Comparison of ENCODE assay signal across 8 mouse cellular contexts in the genomic region with DNA sequence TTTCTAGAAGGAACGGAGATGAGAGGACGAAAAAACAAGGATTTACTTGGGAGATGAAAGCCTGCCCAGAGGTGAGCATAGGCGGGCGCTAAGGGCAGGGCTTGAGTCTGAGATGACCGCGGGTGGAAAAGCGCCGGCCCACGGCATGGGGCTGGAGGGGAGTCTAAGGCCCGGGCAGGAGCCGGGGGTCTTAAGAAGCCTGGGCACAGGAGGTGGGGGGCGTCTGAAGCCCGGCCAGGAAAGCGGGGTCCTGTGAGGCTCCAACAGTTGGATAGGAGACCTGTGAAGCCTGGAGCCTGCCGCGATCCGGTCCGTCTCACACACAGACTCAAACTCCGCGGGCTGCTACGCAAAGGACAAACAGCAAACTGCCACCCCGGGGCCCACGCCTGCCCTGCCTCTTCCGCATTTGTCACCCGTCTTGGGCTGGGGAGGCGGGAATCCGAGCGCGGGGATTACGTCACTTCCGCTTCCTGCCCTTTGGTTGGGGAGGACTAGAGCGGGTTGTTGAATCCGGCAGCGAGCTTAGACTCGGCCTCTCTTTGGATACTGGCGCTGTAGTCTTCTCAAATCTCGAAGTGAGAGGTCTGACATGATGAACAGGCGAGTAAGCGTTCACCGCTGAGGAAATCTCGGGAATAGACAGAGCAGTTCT. TPM values are rescaled to one million over a fixed set of nuclear protein-coding genes. Genes with fewer than 3 reads are reported as not detected.
DNase-seq lines count a peak whose midpoint lies in the region; ATAC-seq and TF ChIP-seq lines count a peak whose summit lies in the region.

A gene (minus strand): TSS at position 445 of the 655 bp plus-strand sequence.

- H3K9me3 ChIP-seq in heart, embryonic 12.5 days (replicated peaks) = no peaks in the 10 kb centered on the region
- no peaks in the 10 kb centered on the region for H3K9me3 ChIP-seq in kidney, postnatal 0 days (replicated peaks; ENCODE audit: low read length)
- no peaks in the 10 kb centered on the region for H3K9me3 ChIP-seq in liver, embryonic 11.5 days (ENCODE audit: control insufficient read depth, low read length)
- no peaks in the 10 kb centered on the region for H3K9me3 ChIP-seq in stomach, embryonic 14.5 days (ENCODE audit: control insufficient read depth, low read depth, low read length)

- peak; percentile 98 for ATAC-seq in erythroid progenitor cell, adult 5-6 weeks (replicated peaks; ENCODE audit: low FRiP score, poor library complexity, severe bottlenecking)
- peak; percentile 99 for ATAC-seq in heart, embryonic 12.5 days (ENCODE audit: insufficient number of reproducible peaks, low FRiP score)
- ATAC-seq in kidney, postnatal 0 days (replicated peaks; ENCODE audit: low FRiP score, low read depth) = peak; percentile 99
- ATAC-seq in liver, embryonic 11.5 days (replicated peaks; ENCODE audit: low FRiP score) = peak; percentile 98
- ATAC-seq in stomach, embryonic 14.5 days (ENCODE audit: insufficient number of reproducible peaks, insufficient read depth, low FRiP score, low read depth) = peak; percentile 99

- peaks cover 4% of the 10 kb centered on the region for H3K4me1 ChIP-seq in heart, embryonic 12.5 days (replicated peaks)
- no peaks in the 10 kb centered on the region for H3K4me1 ChIP-seq in kidney, postnatal 0 days (replicated peaks; ENCODE audit: insufficient read depth, low read length)
- H3K4me1 ChIP-seq in liver, embryonic 11.5 days (replicated peaks; ENCODE audit: control insufficient read depth, insufficient read depth, low read length) = peaks cover 7% of the 10 kb centered on the region
- peaks cover 7% of the 10 kb centered on the region; the same call in 1 of the 2 replicates for H3K4me1 ChIP-seq in stomach, embryonic 14.5 days (ENCODE audit: control insufficient read depth, insufficient read depth, low read length)

- H3K36me3 ChIP-seq in heart, embryonic 12.5 days = no peaks in the 10 kb centered on the region
- H3K36me3 ChIP-seq in kidney, postnatal 0 days (ENCODE audit: insufficient read depth, low read length) = no peaks in the 10 kb centered on the region
- no peaks in the 10 kb centered on the region for H3K36me3 ChIP-seq in liver, embryonic 11.5 days (ENCODE audit: control insufficient read depth, insufficient read depth, low read length)
- no peaks in the 10 kb centered on the region for H3K36me3 ChIP-seq in stomach, embryonic 14.5 days (ENCODE audit: control insufficient read depth, insufficient read depth, low read length)

- peak; percentile 29 for TF ChIP-seq CTCF in kidney, postnatal 0 days (IDR thresholded peaks at IDR 0.05; ENCODE audit: low read depth)

- DNase-seq in CD4-positive helper T cell, adult 2 months (ENCODE audit: low read depth, low spot score) = peak; percentile 97
- peak; percentile 92 for DNase-seq in brain, embryonic 18.5 days (ENCODE audit: low read depth, low spot score)
- DNase-seq in kidney, postnatal 0 days (ENCODE audit: low spot score) = peak; percentile 98
- peak; percentile 95 for DNase-seq in liver, embryonic 11.5 days (ENCODE audit: low spot score)
- peak; percentile 98 for DNase-seq in naive thymus-derived CD4-positive, alpha-beta T cell, adult 2 months (ENCODE audit: low read depth)

- peak within 1 kb of the TSS; percentile 93 for H3K27ac ChIP-seq in heart, embryonic 12.5 days (ENCODE audit: poor library complexity, severe bottlenecking)
- H3K27ac ChIP-seq in kidney, postnatal 0 days = peak within 1 kb of the TSS; percentile 83
- H3K27ac ChIP-seq in liver, embryonic 11.5 days (ENCODE audit: low read depth, low read length) = peak within 1 kb of the TSS; percentile 95
- peak within 1 kb of the TSS; percentile 92 for H3K27ac ChIP-seq in stomach, embryonic 14.5 days (ENCODE audit: low read length)

- peak within 1 kb of the TSS; percentile 79 for H3K4me2 ChIP-seq in heart, embryonic 12.5 days
- peak within 1 kb of the TSS; percentile 87 for H3K4me2 ChIP-seq in kidney, postnatal 0 days (ENCODE audit: low read length)
- peak within 1 kb of the TSS; percentile 66 for H3K4me2 ChIP-seq in liver, embryonic 11.5 days
- peak within 1 kb of the TSS; percentile 79 for H3K4me2 ChIP-seq in stomach, embryonic 14.5 days (replicated peaks; ENCODE audit: low read depth, low read length)

- whole genome bisulfite sequencing in heart, embryonic 12.5 days = under 1% methylated on average over 41 of the region's 41 CpGs
- under 1% methylated on average over 41 of the region's 41 CpGs for WGBS in kidney, postnatal 0 days
- under 1% methylated on average over 41 of the region's 41 CpGs for WGBS in liver, embryonic 11.5 days
- under 1% methylated on average over 41 of the region's 41 CpGs for WGBS in stomach, embryonic 14.5 days

- no peaks in the 10 kb centered on the region for H3K27me3 ChIP-seq in heart, embryonic 12.5 days (replicated peaks)
- H3K27me3 ChIP-seq in kidney, postnatal 0 days (ENCODE audit: insufficient read depth, low read length) = no peaks in the 10 kb centered on the region
- no peaks in the 10 kb centered on the region for H3K27me3 ChIP-seq in liver, embryonic 11.5 days (replicated peaks; ENCODE audit: control insufficient read depth, insufficient read depth, low read length)
- H3K27me3 ChIP-seq in stomach, embryonic 14.5 days (ENCODE audit: control insufficient read depth, insufficient read depth, low read length) = no peaks in the 10 kb centered on the region

- H3K4me3 ChIP-seq in heart, embryonic 12.5 days = peak within 1 kb of the TSS; percentile 68
- H3K4me3 ChIP-seq in kidney, postnatal 0 days (replicated peaks; ENCODE audit: low read depth, low read length) = peak within 1 kb of the TSS; percentile 68
- H3K4me3 ChIP-seq in liver, embryonic 11.5 days (ENCODE audit: low read depth, low read length) = peak within 1 kb of the TSS; percentile 77
- H3K4me3 ChIP-seq in stomach, embryonic 14.5 days (ENCODE audit: low read depth, low read length) = peak within 1 kb of the TSS; percentile 78

- peak within 1 kb of the TSS; percentile 80 for H3K9ac ChIP-seq in heart, embryonic 12.5 days
- H3K9ac ChIP-seq in kidney, postnatal 0 days (ENCODE audit: low read depth, low read length) = peak within 1 kb of the TSS; percentile 74
- peak within 1 kb of the TSS; percentile 92 for H3K9ac ChIP-seq in liver, embryonic 11.5 days (ENCODE audit: low read depth, low read length)
- peak within 1 kb of the TSS; percentile 89 for H3K9ac ChIP-seq in stomach, embryonic 14.5 days (replicated peaks; ENCODE audit: low read depth, low read length)

RNA-seq across cellular contexts. Expression of the gene that starts here (rescaled TPM):
- total RNA-seq in erythroid progenitor cell, adult 5-6 weeks (2015; ENCODE audit: low replicate concordance) = 10.1 and 13.7 TPM in 2 replicates
- total RNA-seq in erythroid progenitor cell, adult 5-6 weeks (2017; ENCODE audit: low replicate concordance) = 6.1 and 8.0 TPM in 2 replicates
- 5.4 and 5.6 TPM in 2 replicates for polyA plus RNA-seq in heart, embryonic 12.5 days (2016; fragmentation: Nextera tagmentation; extraction: Ambion mirVana)
- polyA plus RNA-seq in kidney, postnatal 0 days (2015; fragmentation: Nextera tagmentation; extraction: Ambion mirVana) = 4.8 TPM in 2 replicates
- polyA plus RNA-seq in liver, embryonic 11.5 days (2014; fragmentation: Nextera tagmentation; extraction: Ambion mirVana) = 6.4 and 6.6 TPM in 2 replicates
- polyA plus RNA-seq in stomach, embryonic 14.5 days (2014; fragmentation: Nextera tagmentation; extraction: Ambion mirVana) = 8.6 and 9.9 TPM in 2 replicates

Comparison
In these comparisons a context has a peak if more than half of its experiments do, and no peak if none do; other contexts are left out.
1. Peak in every context shown above with its lines: DNase-seq, ATAC-seq, H3K4me3 ChIP-seq and H3K27ac ChIP-seq.